Mouse (Mus musculus) heart, embryonic 10.5 days (tissue): Measurements from ENCODE around the gene Ndufv3. TPM values are rescaled to one million over a fixed set of nuclear protein-coding genes. Genes with fewer than 3 reads are reported as not detected.

ENCODE experiments used
- DNase-seq: peaks from one replicate; pipeline ENCODE4 v3.0.0-alpha.2; 2017; ENCODE audit warnings: low spot score
- H3K27ac ChIP-seq: fragments of 300-500 bp; sonication (generic); 2 replicates; pipeline ENCODE4 v1.5.1; 2016; ENCODE audit warnings: mild to moderate bottlenecking
- H3K27me3 ChIP-seq: fragments of 300-500 bp; sonication (generic); 2 replicates; pipeline ENCODE4 v1.6.1; 2016; ENCODE audit warnings: mild to moderate bottlenecking; ENCODE audit not compliant: poor library complexity, insufficient read depth, severe bottlenecking
- H3K36me3 ChIP-seq: fragments of 300-500 bp; sonication (generic); 2 replicates; pipeline ENCODE4 v1.6.1; 2016; ENCODE audit warnings: mild to moderate bottlenecking, moderate library complexity
- H3K4me1 ChIP-seq: fragments of 300-500 bp; sonication (generic); 2 replicates; pipeline ENCODE4 v1.6.1; 2016; ENCODE audit warnings: mild to moderate bottlenecking
- H3K4me3 ChIP-seq: fragments of 300-500 bp; sonication (generic); 2 replicates; pipeline ENCODE4 v1.5.1; 2016; ENCODE audit warnings: mild to moderate bottlenecking, moderate library complexity
- H3K9me3 ChIP-seq: fragments of 300-500 bp; sonication (generic); 2 replicates; pipeline ENCODE4 v1.6.1; 2016; ENCODE audit warnings: mild to moderate bottlenecking, moderate library complexity
- whole genome bisulfite sequencing: fragments of 180-500 bp; shearing (Covaris S2); methylation state at CpG from one replicate; pipeline ENCODE4 v1.1.7; 2016; 5-methylcytosine and 5-hydroxymethylcytosine counted together
- polyA plus RNA-seq: library from polyadenylated mRNA; unstranded; fragments of >200 nt; fragmentation: Nextera tagmentation; extraction: Ambion mirVana; gene quantifications from 2 replicates; pipeline ENCODE4 v1.2.1, GENCODE M21; 2016

Gene Ndufv3
- polyA plus RNA-seq = 392 and 480 TPM in 2 replicates

- Histone ChIP-seq H3K27me3 (no peaks in the 10 kb centered on the region), H3K4me1 (peaks cover 22% of the 10 kb centered on the region), H3K27ac (peak within 1 kb of the TSS; percentile 91), H3K9me3 (no peaks in the 10 kb centered on the region), H3K36me3 (peaks cover 24% of the 10 kb centered on the region), H3K4me3 (peak within 1 kb of the TSS; percentile 88)
- WGBS = under 1% methylated on average over 45 of the region's 45 CpGs
- peak; percentile 99 for DNase-seq
Measured at GRCm38 (mm10) chr17:31519946-31520838, at the start of gene Ndufv3, which contains the start of gene Wdr4. Ndufv3 (plus strand) TSS chr17:31520115. Wdr4 (minus strand) TSS chr17:31519980.

- Histone ChIP-seq H3K4me3 (no peak overlapping the region), H3K27me3 (no peaks in the 10 kb centered on the region), H3K27ac (no peak overlapping the region), H3K36me3 (peaks cover 25% of the 10 kb centered on the region), H3K4me1 (peaks cover 12% of the 10 kb centered on the region; the same call in 1 of the 2 replicates), H3K9me3 (no peaks in the 10 kb centered on the region)
- WGBS = 78% methylated on average over 5 of the region's 5 CpGs
- no peak for DNase-seq
Measured at GRCm38 (mm10) chr17:31470766-31471418, 49.0 kb upstream of the Ndufv3 start.

GRCm38 (mm10) chr17:31474388-31474787 lies 45.5 kb upstream of the Ndufv3 start:
- Histone ChIP-seq H3K36me3 (peaks cover 11% of the 10 kb centered on the region), H3K27me3 (no peaks in the 10 kb centered on the region), H3K4me3 (no peak overlapping the region), H3K4me1 (peaks cover 24% of the 10 kb centered on the region), H3K27ac (no peak overlapping the region), H3K9me3 (no peaks in the 10 kb centered on the region)
- 85% methylated on average over 6 of the region's 6 CpGs for WGBS
- DNase-seq = no peak

GRCm38 (mm10) chr17:31478606-31479005 lies 41.3 kb upstream of the Ndufv3 start:
- 71% methylated on average over 7 of the region's 7 CpGs for WGBS
- H3K36me3 ChIP-seq = peaks cover 3% of the 10 kb centered on the region

GRCm38 (mm10) chr17:31479108-31479844 lies 40.6 kb upstream of the Ndufv3 start:
- 46% methylated on average over 11 of the region's 11 CpGs for WGBS
- Histone ChIP-seq H3K9me3 (no peaks in the 10 kb centered on the region), H3K4me3 (no peak overlapping the region), H3K27ac (no peak overlapping the region), H3K27me3 (no peaks in the 10 kb centered on the region), H3K4me1 (peaks cover 18% of the 10 kb centered on the region), H3K36me3 (peaks cover 3% of the 10 kb centered on the region)
- DNase-seq = no peak

More at GRCm38 (mm10) chr17:31478606-31479005, 41.3 kb upstream of the Ndufv3 start:
- Histone ChIP-seq H3K9me3 (no peaks in the 10 kb centered on the region), H3K27me3 (no peaks in the 10 kb centered on the region), H3K4me1 (peaks cover 18% of the 10 kb centered on the region), H3K4me3 (no peak overlapping the region), H3K27ac (no peak overlapping the region)
- no peak for DNase-seq

- WGBS = 85% methylated on average over 10 of the region's 10 CpGs
- Histone ChIP-seq H3K36me3 (no peaks in the 10 kb centered on the region), H3K4me1 (no peaks in the 10 kb centered on the region), H3K4me3 (no peak overlapping the region), H3K27ac (no peak overlapping the region), H3K9me3 (no peaks in the 10 kb centered on the region), H3K27me3 (no peaks in the 10 kb centered on the region)
- no peak for DNase-seq
Measured at GRCm38 (mm10) chr17:31486616-31487198, 33.2 kb upstream of the Ndufv3 start.

GRCm38 (mm10) chr17:31487433-31488060 lies 32.4 kb upstream of the Ndufv3 start:
- 57% methylated on average over 6 of the region's 6 CpGs for WGBS
- no peaks in the 10 kb centered on the region for H3K4me1 ChIP-seq
- no peak overlapping the region for H3K4me3 ChIP-seq
- H3K9me3 ChIP-seq = no peaks in the 10 kb centered on the region
- no peaks in the 10 kb centered on the region for H3K27me3 ChIP-seq
- H3K27ac ChIP-seq = no peak overlapping the region
- DNase-seq = no peak
- H3K36me3 ChIP-seq = no peaks in the 10 kb centered on the region

- H3K4me1 ChIP-seq = no peaks in the 10 kb centered on the region
- no peak overlapping the region for H3K4me3 ChIP-seq
- DNase-seq = no peak
- H3K36me3 ChIP-seq = peaks cover 13% of the 10 kb centered on the region
- H3K27me3 ChIP-seq = no peaks in the 10 kb centered on the region
- H3K27ac ChIP-seq = no peak overlapping the region
- H3K9me3 ChIP-seq = no peaks in the 10 kb centered on the region
Measured at GRCm38 (mm10) chr17:31491355-31491754, 28.6 kb upstream of the Ndufv3 start.

- WGBS = 0% methylated on average over 2 of the region's 2 CpGs
- DNase-seq = peak; percentile 90
- H3K9me3 ChIP-seq = no peaks in the 10 kb centered on the region
- H3K36me3 ChIP-seq = peaks cover 24% of the 10 kb centered on the region
- H3K4me3 ChIP-seq = no peak overlapping the region
- H3K4me1 ChIP-seq = no peaks in the 10 kb centered on the region
- H3K27me3 ChIP-seq = no peaks in the 10 kb centered on the region
- H3K27ac ChIP-seq = no peak overlapping the region
Measured at GRCm38 (mm10) chr17:31492416-31492815, 27.5 kb upstream of the Ndufv3 start.

- Histone ChIP-seq H3K9me3 (no peaks in the 10 kb centered on the region), H3K27me3 (no peaks in the 10 kb centered on the region), H3K4me3 (no peak overlapping the region), H3K36me3 (peaks cover 50% of the 10 kb centered on the region), H3K4me1 (no peaks in the 10 kb centered on the region), H3K27ac (no peak overlapping the region)
- DNase-seq = no peak
- WGBS = 82% methylated on average over 1 of the region's 1 CpGs
Measured at GRCm38 (mm10) chr17:31494989-31495388, 24.9 kb upstream of the Ndufv3 start.

- H3K4me3 ChIP-seq = no peak overlapping the region
- H3K4me1 ChIP-seq = no peaks in the 10 kb centered on the region
- no peak for DNase-seq
- WGBS = 86% methylated on average over 6 of the region's 6 CpGs
- H3K27me3 ChIP-seq = no peaks in the 10 kb centered on the region
- no peaks in the 10 kb centered on the region for H3K9me3 ChIP-seq
- no peak overlapping the region for H3K27ac ChIP-seq
- peaks cover 77% of the 10 kb centered on the region for H3K36me3 ChIP-seq
Measured at GRCm38 (mm10) chr17:31497726-31498125, 22.2 kb upstream of the Ndufv3 start.

GRCm38 (mm10) chr17:31499725-31500124 lies 20.2 kb upstream of the Ndufv3 start:
- DNase-seq = no peak
- Histone ChIP-seq H3K27ac (no peak overlapping the region), H3K27me3 (no peaks in the 10 kb centered on the region), H3K4me1 (peaks cover 4% of the 10 kb centered on the region), H3K9me3 (no peaks in the 10 kb centered on the region), H3K36me3 (peaks cover 97% of the 10 kb centered on the region), H3K4me3 (no peak overlapping the region)
- WGBS = 92% methylated on average over 12 of the region's 12 CpGs
